Mouse (Mus musculus): ENCODE results near the gene Scaper. TPM values are rescaled to one million over a fixed set of nuclear protein-coding genes. Genes with fewer than 3 reads are reported as not detected.

The Scaper gene
- polyA plus RNA-seq, 1 experiment from 2014 or later, result 8.7 TPM

GRCm38 (mm10) chr9:55608701-55609531, 329.0 kb downstream of the Scaper start:
- no peak for ATAC-seq (ENCODE audit: insufficient number of reproducible peaks, low FRiP score)
- WGBS, result 45% methylated on average over 7 of the region's 7 CpGs

GRCm38 (mm10) chr9:55598594-55598993, 339.3 kb downstream of the Scaper start:
- Histone ChIP-seq H3K36me3 (no peaks in the 10 kb centered on the region), H3K4me1 (replicated peaks) (no peaks in the 10 kb centered on the region), H3K27me3 (replicated peaks) (no peaks in the 10 kb centered on the region), H3K4me3 (no peak overlapping the region), H3K9me3 (replicated peaks) (no peaks in the 10 kb centered on the region), H3K9ac (no peak overlapping the region), H3K27ac (ENCODE audit: poor library complexity, severe bottlenecking) (no peak overlapping the region), H3K4me2 (no peak overlapping the region)
- ATAC-seq (ENCODE audit: insufficient number of reproducible peaks, low FRiP score), result no peak

More at GRCm38 (mm10) chr9:55608701-55609531, 329.0 kb downstream of the Scaper start:
- Histone ChIP-seq H3K9ac (no peak overlapping the region), H3K27me3 (replicated peaks) (no peaks in the 10 kb centered on the region), H3K4me3 (no peak overlapping the region), H3K4me2 (no peak overlapping the region), H3K9me3 (replicated peaks) (no peaks in the 10 kb centered on the region), H3K4me1 (replicated peaks) (no peaks in the 10 kb centered on the region), H3K36me3 (0 out of 2 replicates have a peak, but pooled peaks cover 3% of the 10 kb centered on the region), H3K27ac (ENCODE audit: poor library complexity, severe bottlenecking) (no peak overlapping the region)

GRCm38 (mm10) chr9:55586141-55586540, 351.8 kb downstream of the Scaper start:
- Histone ChIP-seq H3K4me3 (no peak overlapping the region), H3K36me3 (no peaks in the 10 kb centered on the region), H3K9ac (no peak overlapping the region), H3K4me2 (no peak overlapping the region), H3K27ac (ENCODE audit: poor library complexity, severe bottlenecking) (no peak overlapping the region), H3K27me3 (replicated peaks) (no peaks in the 10 kb centered on the region), H3K9me3 (replicated peaks) (no peaks in the 10 kb centered on the region), H3K4me1 (replicated peaks) (peaks cover 9% of the 10 kb centered on the region)
- ATAC-seq (ENCODE audit: insufficient number of reproducible peaks, low FRiP score), result no peak
- WGBS, result 95% methylated on average over 6 of the region's 6 CpGs

GRCm38 (mm10) chr9:55581414-55581813, 356.5 kb downstream of the Scaper start:
- H3K9ac ChIP-seq, result no peak overlapping the region
- H3K27me3 ChIP-seq (replicated peaks), result no peaks in the 10 kb centered on the region
- 49% methylated on average over 3 of the region's 3 CpGs for WGBS
- ATAC-seq (ENCODE audit: insufficient number of reproducible peaks, low FRiP score), result no peak
- H3K4me2 ChIP-seq, result no peak overlapping the region
- no peak overlapping the region for H3K4me3 ChIP-seq
- no peaks in the 10 kb centered on the region for H3K36me3 ChIP-seq
- H3K9me3 ChIP-seq (replicated peaks), result no peaks in the 10 kb centered on the region
- H3K4me1 ChIP-seq (replicated peaks), result peaks cover 3% of the 10 kb centered on the region; the same call in 1 of the 2 replicates
- H3K27ac ChIP-seq (ENCODE audit: poor library complexity, severe bottlenecking), result no peak overlapping the region

GRCm38 (mm10) chr9:55576571-55576970, 361.3 kb downstream of the Scaper start:
- H3K4me3 ChIP-seq, result no peak overlapping the region
- WGBS, result 93% methylated on average over 1 of the region's 1 CpGs
- H3K27me3 ChIP-seq (replicated peaks), result no peaks in the 10 kb centered on the region
- ATAC-seq (ENCODE audit: insufficient number of reproducible peaks, low FRiP score), result no peak
- H3K4me1 ChIP-seq (replicated peaks), result peaks cover 3% of the 10 kb centered on the region; the same call in 1 of the 2 replicates
- no peaks in the 10 kb centered on the region for H3K36me3 ChIP-seq
- no peak overlapping the region for H3K27ac ChIP-seq (ENCODE audit: poor library complexity, severe bottlenecking)
- H3K4me2 ChIP-seq, result no peak overlapping the region
- H3K9ac ChIP-seq, result no peak overlapping the region
- no peaks in the 10 kb centered on the region for H3K9me3 ChIP-seq (replicated peaks)

GRCm38 (mm10) chr9:55571071-55571470, 366.8 kb downstream of the Scaper start:
- H3K27me3 ChIP-seq (replicated peaks), result no peaks in the 10 kb centered on the region
- WGBS, result 79% methylated on average over 1 of the region's 1 CpGs
- no peak overlapping the region for H3K27ac ChIP-seq (ENCODE audit: poor library complexity, severe bottlenecking)
- ATAC-seq (ENCODE audit: insufficient number of reproducible peaks, low FRiP score), result no peak
- H3K4me3 ChIP-seq, result no peak overlapping the region
- H3K36me3 ChIP-seq, result no peaks in the 10 kb centered on the region
- H3K9ac ChIP-seq, result no peak overlapping the region
- H3K9me3 ChIP-seq (replicated peaks), result no peaks in the 10 kb centered on the region
- no peaks in the 10 kb centered on the region for H3K4me1 ChIP-seq (replicated peaks)
- no peak overlapping the region for H3K4me2 ChIP-seq

GRCm38 (mm10) chr9:55568466-55569159, 369.3 kb downstream of the Scaper start:
- Histone ChIP-seq H3K4me1 (replicated peaks) (no peaks in the 10 kb centered on the region), H3K9me3 (replicated peaks) (no peaks in the 10 kb centered on the region), H3K36me3 (no peaks in the 10 kb centered on the region), H3K4me2 (no peak overlapping the region), H3K27ac (ENCODE audit: poor library complexity, severe bottlenecking) (no peak overlapping the region), H3K9ac (no peak overlapping the region), H3K27me3 (replicated peaks) (no peaks in the 10 kb centered on the region), H3K4me3 (no peak overlapping the region)
- 59% methylated on average over 5 of the region's 5 CpGs for WGBS
- no peak for ATAC-seq (ENCODE audit: insufficient number of reproducible peaks, low FRiP score)

GRCm38 (mm10) chr9:55560960-55561359, 377.0 kb downstream of the Scaper start:
- Histone ChIP-seq H3K4me2 (no peak overlapping the region), H3K9me3 (replicated peaks) (no peaks in the 10 kb centered on the region), H3K27ac (ENCODE audit: poor library complexity, severe bottlenecking) (no peak overlapping the region), H3K27me3 (replicated peaks) (no peaks in the 10 kb centered on the region), H3K9ac (no peak overlapping the region), H3K36me3 (no peaks in the 10 kb centered on the region), H3K4me1 (replicated peaks) (peaks cover 8% of the 10 kb centered on the region), H3K4me3 (no peak overlapping the region)
- ATAC-seq (ENCODE audit: insufficient number of reproducible peaks, low FRiP score), result no peak
- 83% methylated on average over 1 of the region's 1 CpGs for WGBS

- Histone ChIP-seq H3K27ac (ENCODE audit: poor library complexity, severe bottlenecking) (no peak overlapping the region), H3K27me3 (replicated peaks) (0 out of 2 replicates have a peak, but pooled peaks cover 2% of the 10 kb centered on the region), H3K4me3 (no peak overlapping the region), H3K4me1 (replicated peaks) (peaks cover 5% of the 10 kb centered on the region), H3K9ac (no peak overlapping the region), H3K4me2 (no peak overlapping the region), H3K36me3 (no peaks in the 10 kb centered on the region), H3K9me3 (replicated peaks) (no peaks in the 10 kb centered on the region)
- ATAC-seq (ENCODE audit: insufficient number of reproducible peaks, low FRiP score), result no peak
- WGBS, result 8% methylated on average over 1 of the region's 1 CpGs
Observed at GRCm38 (mm10) chr9:55554986-55555385, 382.9 kb downstream of the Scaper start.

- Histone ChIP-seq H3K4me3 (peak overlapping the region; percentile 17), H3K4me2 (peak overlapping the region; percentile 59), H3K9me3 (replicated peaks) (no peaks in the 10 kb centered on the region; the same call in 1 of the 2 replicates), H3K27me3 (replicated peaks) (peaks cover 51% of the 10 kb centered on the region), H3K4me1 (replicated peaks) (peaks cover 21% of the 10 kb centered on the region), H3K9ac (peak overlapping the region; percentile 24; the same call in 1 of the 2 replicates), H3K36me3 (no peaks in the 10 kb centered on the region), H3K27ac (ENCODE audit: poor library complexity, severe bottlenecking) (no peak overlapping the region)
- ATAC-seq (ENCODE audit: insufficient number of reproducible peaks, low FRiP score), result no peak
- 7% methylated on average over 16 of the region's 16 CpGs for WGBS
Observed at GRCm38 (mm10) chr9:55549302-55549890, 388.5 kb downstream of the Scaper start.

GRCm38 (mm10) chr9:55548871-55549270, 389.0 kb downstream of the Scaper start:
- no peak for ATAC-seq (ENCODE audit: insufficient number of reproducible peaks, low FRiP score)
- Histone ChIP-seq H3K9me3 (replicated peaks) (no peaks in the 10 kb centered on the region; the same call in 1 of the 2 replicates), H3K27me3 (replicated peaks) (peaks cover 57% of the 10 kb centered on the region), H3K4me1 (replicated peaks) (peaks cover 26% of the 10 kb centered on the region), H3K4me2 (no peak overlapping the region), H3K4me3 (no peak overlapping the region), H3K27ac (ENCODE audit: poor library complexity, severe bottlenecking) (no peak overlapping the region), H3K36me3 (no peaks in the 10 kb centered on the region), H3K9ac (no peak overlapping the region)
- 32% methylated on average over 3 of the region's 3 CpGs for WGBS

Measured in heart, embryonic 12.5 days (tissue).